Mouse (Mus musculus): ENCODE results near the gene Wipf1. TPM values are rescaled to one million over a fixed set of nuclear protein-coding genes. Genes with fewer than 3 reads are reported as not detected.
A peak's percentile ranks its signal among the peaks of the same experiment; 100 is the strongest.
"Not testable (repeated sequence)": the region's sequence is repeated elsewhere in the genome, so short reads cannot be mapped to it uniquely, and the experiment has no call there.

Gene Wipf1
- polyA plus RNA-seq, 1 experiment, result 143 TPM

DNA sequence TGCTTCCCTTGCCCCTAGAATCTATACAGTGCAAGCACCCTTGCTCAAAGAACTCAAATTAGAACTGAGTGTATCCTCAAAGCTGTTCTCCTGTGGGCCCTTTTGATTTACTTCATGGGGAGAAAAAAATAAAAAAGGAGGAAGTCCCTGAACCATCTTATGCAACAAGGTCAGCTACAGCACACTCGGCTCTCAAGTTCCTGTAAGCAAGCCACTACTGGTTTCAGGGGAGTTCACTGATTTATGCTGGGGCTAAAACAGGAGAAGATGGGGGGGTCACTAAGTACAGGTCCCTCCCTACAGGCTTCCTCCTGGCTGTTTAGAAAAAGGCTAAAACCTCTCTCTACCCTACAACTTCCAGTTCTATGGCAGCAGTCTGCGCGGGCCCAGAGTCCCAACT is 17.5 kb downstream of the Wipf1 start:
- no peak for TF ChIP-seq CTCF (IDR thresholded peaks at IDR 0.05; ENCODE audit: low read depth, low read length)
- no peak for TF ChIP-seq POLR2A (IDR thresholded peaks at IDR 0.05; ENCODE audit: borderline replicate concordance, low read depth, low read length)
- H3K4me1 ChIP-seq (ENCODE audit: control insufficient read depth, insufficient read depth, low read length), result peaks cover 44% of the 10 kb centered on the region
- H3K27ac ChIP-seq (ENCODE audit: insufficient read depth, low read depth, low read length), result peak overlapping the region; percentile 90
- no peak overlapping the region for H3K4me3 ChIP-seq (ENCODE audit: insufficient read depth, low read length)

DNA sequence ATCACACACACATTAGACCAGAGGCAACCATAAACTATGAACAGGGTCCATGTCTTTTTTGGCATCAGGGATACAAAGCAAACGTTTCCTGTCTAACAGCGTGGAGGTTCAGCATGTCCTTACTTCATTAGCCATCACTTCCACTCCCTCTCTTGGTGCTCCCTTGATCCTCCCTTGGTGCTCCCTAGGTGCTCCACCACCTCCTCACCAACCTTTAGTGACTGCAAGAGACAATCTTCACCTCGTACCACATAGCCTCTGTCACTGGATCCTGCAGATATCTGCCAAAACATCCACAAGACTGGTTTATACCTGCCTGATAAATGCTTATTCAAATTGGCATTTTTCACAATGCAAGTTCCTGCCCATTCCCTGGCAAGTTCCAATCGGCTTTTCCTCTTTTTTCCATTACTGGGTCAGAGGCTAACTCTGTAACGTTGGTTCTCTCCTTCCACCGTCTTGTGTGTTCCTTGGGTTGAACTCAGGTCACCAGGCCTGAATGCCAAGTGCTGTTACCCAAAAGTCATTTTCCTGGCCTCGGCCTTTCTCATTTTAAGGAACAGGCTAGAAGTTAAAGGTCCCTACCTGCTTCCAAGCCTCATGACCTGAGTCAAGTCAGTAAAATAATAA is 18.7 kb downstream of the Wipf1 start:
- TF ChIP-seq POLR2A (IDR thresholded peaks at IDR 0.05; ENCODE audit: borderline replicate concordance, low read depth, low read length) (no peak), CTCF (IDR thresholded peaks at IDR 0.05; ENCODE audit: low read depth, low read length) (no peak)
- Histone ChIP-seq H3K4me3 (ENCODE audit: insufficient read depth, low read length) (no peak overlapping the region), H3K4me1 (ENCODE audit: control insufficient read depth, insufficient read depth, low read length) (peaks cover 44% of the 10 kb centered on the region), H3K27ac (ENCODE audit: insufficient read depth, low read depth, low read length) (no peak overlapping the region)

DNA sequence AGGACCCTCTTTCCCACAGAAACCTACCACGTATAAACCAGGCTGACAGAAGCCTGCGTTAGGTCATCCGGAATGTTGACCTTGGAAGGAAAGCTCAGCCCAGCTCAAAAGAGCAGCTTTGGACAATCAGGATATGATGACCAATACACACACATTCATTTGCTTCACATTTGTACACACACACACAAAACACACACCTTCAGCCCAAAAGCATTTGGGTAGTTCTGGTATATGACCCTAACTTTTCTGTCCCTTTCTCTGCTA is 19.6 kb downstream of the Wipf1 start:
- Histone ChIP-seq H3K4me1 (ENCODE audit: control insufficient read depth, insufficient read depth, low read length) (peaks cover 44% of the 10 kb centered on the region), H3K27ac (ENCODE audit: insufficient read depth, low read depth, low read length) (peak overlapping the region; percentile 20), H3K4me3 (ENCODE audit: insufficient read depth, low read length) (no peak overlapping the region)
- TF ChIP-seq POLR2A (IDR thresholded peaks at IDR 0.05; ENCODE audit: borderline replicate concordance, low read depth, low read length) (no peak), CTCF (IDR thresholded peaks at IDR 0.05; ENCODE audit: low read depth, low read length) (no peak)

DNA sequence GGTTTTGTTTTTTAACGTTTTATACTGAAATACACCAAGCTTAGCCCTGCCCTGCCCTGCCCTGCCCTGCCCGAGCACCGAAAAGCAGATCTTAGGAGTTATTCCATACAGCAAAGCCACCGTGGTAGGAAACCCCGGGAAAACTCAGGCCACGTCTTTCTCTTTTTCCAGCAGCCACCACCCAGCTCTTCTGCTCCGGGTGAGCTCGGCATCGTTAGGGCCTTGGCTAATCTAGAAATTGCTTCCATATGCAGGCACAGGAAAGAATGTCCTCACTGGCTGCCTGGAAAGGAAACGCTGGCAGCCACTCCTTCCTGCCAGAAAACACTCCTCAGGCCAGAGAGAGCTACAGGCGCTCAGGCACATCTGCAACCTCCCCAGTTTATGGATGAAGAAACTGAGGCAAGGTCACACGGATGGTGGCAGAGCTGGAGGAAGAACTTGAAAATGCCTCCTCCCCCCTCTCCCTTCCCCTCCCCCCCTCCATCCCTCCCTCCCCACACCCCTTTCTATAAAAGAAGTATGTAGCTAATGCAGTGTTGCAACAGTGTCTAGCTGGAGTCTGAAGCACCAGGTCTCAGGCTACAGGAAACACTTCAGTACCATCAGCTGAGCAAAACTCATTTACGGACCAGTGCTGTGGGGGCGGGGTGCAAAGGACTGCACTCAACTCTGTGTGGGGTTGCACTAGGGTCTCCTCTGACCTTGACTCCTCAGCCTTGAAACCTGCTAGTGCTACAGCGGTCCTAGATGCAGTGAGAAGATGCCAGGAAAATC is 20.1 kb downstream of the Wipf1 start:
- Histone ChIP-seq H3K4me1 (ENCODE audit: control insufficient read depth, insufficient read depth, low read length) (peaks cover 44% of the 10 kb centered on the region), H3K27ac (ENCODE audit: insufficient read depth, low read depth, low read length) (peak overlapping the region; percentile 43), H3K4me3 (ENCODE audit: insufficient read depth, low read length) (peak overlapping the region; percentile 3; the same call in 1 of the 2 replicates)
- TF ChIP-seq CTCF (IDR thresholded peaks at IDR 0.05; ENCODE audit: low read depth, low read length), result no peak
- no peak for TF ChIP-seq POLR2A (IDR thresholded peaks at IDR 0.05; ENCODE audit: borderline replicate concordance, low read depth, low read length)

- Histone ChIP-seq H3K27ac (ENCODE audit: insufficient read depth, low read depth, low read length) (no peak overlapping the region), H3K4me1 (ENCODE audit: control insufficient read depth, insufficient read depth, low read length) (peaks cover 47% of the 10 kb centered on the region), H3K4me3 (ENCODE audit: insufficient read depth, low read length) (no peak overlapping the region)
- TF ChIP-seq CTCF (IDR thresholded peaks at IDR 0.05; ENCODE audit: low read depth, low read length), result no peak
- no peak for TF ChIP-seq POLR2A (IDR thresholded peaks at IDR 0.05; ENCODE audit: borderline replicate concordance, low read depth, low read length)
Measured at GRCm38 (mm10) chr2:73507886-73508285, 21.6 kb downstream of the Wipf1 start.

DNA sequence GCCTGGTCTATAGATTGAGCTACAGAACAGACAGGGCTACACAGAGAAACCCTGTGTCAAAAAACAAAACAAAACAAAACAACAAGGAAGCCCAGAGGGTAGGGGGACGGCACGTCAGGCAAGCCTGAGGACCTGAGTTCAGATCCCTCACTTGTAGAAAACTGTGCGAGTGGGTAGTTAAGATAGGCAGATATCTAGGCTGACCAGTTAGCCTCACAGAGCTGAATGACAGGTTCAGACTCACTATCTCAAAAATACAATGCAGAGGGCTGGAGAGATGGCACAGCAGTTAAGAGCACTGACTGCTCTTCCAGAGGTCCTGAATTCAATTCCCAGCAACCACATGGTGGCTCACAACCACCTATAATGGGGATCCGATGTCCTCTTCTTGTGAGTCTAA is 23.2 kb downstream of the Wipf1 start:
- H3K4me3 ChIP-seq (ENCODE audit: insufficient read depth, low read length); H3K27ac ChIP-seq (ENCODE audit: insufficient read depth, low read depth, low read length): not testable (repeated sequence)
- peaks cover 38% of the 10 kb centered on the region for H3K4me1 ChIP-seq (ENCODE audit: control insufficient read depth, insufficient read depth, low read length)

GRCm38 (mm10) chr2:73502863-73503429 is 26.6 kb downstream of the Wipf1 start:
- peaks cover 16% of the 10 kb centered on the region for H3K4me1 ChIP-seq (ENCODE audit: control insufficient read depth, insufficient read depth, low read length)
- no peak overlapping the region for H3K27ac ChIP-seq (ENCODE audit: insufficient read depth, low read depth, low read length)
- no peak overlapping the region for H3K4me3 ChIP-seq (ENCODE audit: insufficient read depth, low read length)
- TF ChIP-seq CTCF (IDR thresholded peaks at IDR 0.05; ENCODE audit: low read depth, low read length) (no peak), POLR2A (IDR thresholded peaks at IDR 0.05; ENCODE audit: borderline replicate concordance, low read depth, low read length) (no peak)

DNA sequence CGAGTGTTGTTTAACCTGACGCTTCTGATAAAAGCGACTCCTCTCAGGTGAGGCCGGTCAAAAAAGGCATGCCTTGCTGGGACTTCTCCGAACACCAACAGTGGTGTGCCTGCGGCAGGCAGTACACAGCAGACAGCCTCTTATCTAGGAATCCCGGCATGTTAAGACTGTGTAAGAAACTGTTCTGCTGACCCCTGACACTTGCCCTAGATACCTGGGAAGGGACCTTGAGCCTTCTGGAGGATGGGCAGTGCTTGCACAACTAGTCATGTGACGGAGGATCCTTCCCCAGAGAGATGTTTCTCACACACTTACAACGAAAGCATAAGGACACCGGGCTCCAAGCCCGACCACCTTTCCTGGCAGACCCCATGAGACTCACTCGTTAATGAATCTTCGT is 28.7 kb downstream of the Wipf1 start:
- TF ChIP-seq POLR2A (IDR thresholded peaks at IDR 0.05; ENCODE audit: borderline replicate concordance, low read depth, low read length) (no peak), CTCF (IDR thresholded peaks at IDR 0.05; ENCODE audit: low read depth, low read length) (no peak)

GRCm38 (mm10) chr2:73498322-73498721 is 31.2 kb downstream of the Wipf1 start:
- no peak overlapping the region for H3K27ac ChIP-seq (ENCODE audit: insufficient read depth, low read depth, low read length)
- H3K4me3 ChIP-seq (ENCODE audit: insufficient read depth, low read length), result no peak overlapping the region
- H3K4me1 ChIP-seq (ENCODE audit: control insufficient read depth, insufficient read depth, low read length), result peaks cover 21% of the 10 kb centered on the region
- TF ChIP-seq CTCF (IDR thresholded peaks at IDR 0.05; ENCODE audit: low read depth, low read length) (no peak), POLR2A (IDR thresholded peaks at IDR 0.05; ENCODE audit: borderline replicate concordance, low read depth, low read length) (no peak)

More for the DNA sequence above, 28.7 kb downstream of the Wipf1 start:
- Histone ChIP-seq H3K4me1 (ENCODE audit: control insufficient read depth, insufficient read depth, low read length) (peaks cover 22% of the 10 kb centered on the region), H3K4me3 (ENCODE audit: insufficient read depth, low read length) (no peak overlapping the region), H3K27ac (ENCODE audit: insufficient read depth, low read depth, low read length) (no peak overlapping the region)

GRCm38 (mm10) chr2:73497572-73497971 is 32.0 kb downstream of the Wipf1 start:
- Histone ChIP-seq H3K4me3 (ENCODE audit: insufficient read depth, low read length) (no peak overlapping the region), H3K4me1 (ENCODE audit: control insufficient read depth, insufficient read depth, low read length) (peaks cover 15% of the 10 kb centered on the region)
- TF ChIP-seq CTCF (IDR thresholded peaks at IDR 0.05; ENCODE audit: low read depth, low read length), result no peak
- TF ChIP-seq POLR2A (IDR thresholded peaks at IDR 0.05; ENCODE audit: borderline replicate concordance, low read depth, low read length), result no peak

More at GRCm38 (mm10) chr2:73497572-73497971, 32.0 kb downstream of the Wipf1 start:
- no peak overlapping the region for H3K27ac ChIP-seq (ENCODE audit: insufficient read depth, low read depth, low read length)
